Mouse (Mus musculus): ENCODE results near the gene Lipo4. TPM values are rescaled to one million over a fixed set of nuclear protein-coding genes. Genes with fewer than 3 reads are reported as not detected.

Lipo4 gene
- polyA plus RNA-seq (2014; fragmentation: Illumina TruSeq; extraction: RNeasy Lipid Tissue Mini Kit (QIAGEN cat#74804); ENCODE audit: low read depth, low replicate concordance) = not detected

GRCm38 (mm10) chr19:33517680-33518079 is at the start of gene Lipo4:
Gene Lipo4 (minus strand): TSS chr19:33517780.

Other genes with a start within 250 kb of the Lipo4 start
- gene Rnls, start 125.5 kb downstream of the Lipo4 start, polyA plus RNA-seq (2014; fragmentation: Illumina TruSeq; extraction: RNeasy Lipid Tissue Mini Kit (QIAGEN cat#74804); ENCODE audit: low read depth, low replicate concordance) = 3.4 TPM
- not detected for gene Gm8978, start 107.5 kb upstream of the Lipo4 start, polyA plus RNA-seq (2014; fragmentation: Illumina TruSeq; extraction: RNeasy Lipid Tissue Mini Kit (QIAGEN cat#74804); ENCODE audit: low read depth, low replicate concordance)
- 0.24 TPM for gene Lipo2, start 233.6 kb upstream of the Lipo4 start, polyA plus RNA-seq (2014; fragmentation: Illumina TruSeq; extraction: RNeasy Lipid Tissue Mini Kit (QIAGEN cat#74804); ENCODE audit: low read depth, low replicate concordance)
- gene Lipo3, start 244.2 kb upstream of the Lipo4 start, polyA plus RNA-seq (2014; fragmentation: Illumina TruSeq; extraction: RNeasy Lipid Tissue Mini Kit (QIAGEN cat#74804); ENCODE audit: low read depth, low replicate concordance) = 58.8 TPM